Mouse (Mus musculus) intestine, postnatal 0 days (tissue): Measurements from ENCODE around the gene Add2. TPM values are rescaled to one million over a fixed set of nuclear protein-coding genes. Genes with fewer than 3 reads are reported as not detected.
"Not testable (repeated sequence)": the region's sequence is repeated elsewhere in the genome, so short reads cannot be mapped to it uniquely, and the experiment has no call there.

Source experiments
- ATAC-seq: fragments of 200-750 bp; cut with Nextera tagmentation; 2 replicates; pipeline ENCODE4 v1.8.0; 2017; ENCODE audit warnings: mild to moderate bottlenecking, moderate TSS enrichment, moderate library complexity
- H3K27ac ChIP-seq: fragments of 300-500 bp; sonication (generic); 2 replicates; pipeline ENCODE4 v1.5.1; 2014; ENCODE audit warnings: mild to moderate bottlenecking, low read depth, low read length, moderate library complexity
- H3K27me3 ChIP-seq: fragments of 300-500 bp; sonication (generic); replicated peaks from 2 replicates; pipeline ENCODE4 v1.6.1; 2014; ENCODE audit warnings: low read length, mixed read lengths; ENCODE audit not compliant: control insufficient read depth, insufficient read depth
- H3K36me3 ChIP-seq: fragments of 300-500 bp; sonication (generic); 2 replicates; pipeline ENCODE4 v1.6.1; 2014; ENCODE audit warnings: mild to moderate bottlenecking, moderate library complexity; ENCODE audit not compliant: control insufficient read depth, insufficient read depth
- H3K4me1 ChIP-seq: fragments of 300-500 bp; sonication (generic); replicated peaks from 2 replicates; pipeline ENCODE4 v1.6.1; 2014; ENCODE audit warnings: antibody characterized with exemption, low read length, mixed read lengths; ENCODE audit not compliant: control insufficient read depth, insufficient read depth
- H3K4me2 ChIP-seq: fragments of 300-500 bp; sonication (generic); replicated peaks from 2 replicates; pipeline ENCODE4 v1.6.1; 2014; ENCODE audit warnings: low read depth, mild to moderate bottlenecking, moderate library complexity
- H3K4me3 ChIP-seq: fragments of 300-500 bp; sonication (generic); 2 replicates; pipeline ENCODE4 v1.5.1; 2014; ENCODE audit warnings: low read depth, low read length
- H3K9ac ChIP-seq: fragments of 300-500 bp; sonication (generic); 2 replicates; pipeline ENCODE4 v1.6.1; 2014; ENCODE audit warnings: mild to moderate bottlenecking, low read depth, low read length
- H3K9me3 ChIP-seq: fragments of 300-500 bp; sonication (generic); 2 replicates; pipeline ENCODE4 v1.6.1; 2016; ENCODE audit warnings: mixed run types; ENCODE audit not compliant: control insufficient read depth
- CTCF ChIP-seq: sonication (generic); IDR thresholded peaks from 2 replicates; pipeline ENCODE4 v1.5.1; 2016; ENCODE audit warnings: low read depth, mild to moderate bottlenecking, control low read depth, antibody characterized with exemption, moderate library complexity
- WGBS: fragments of 180-500 bp; shearing (Covaris S2); extraction: QIAGEN DNeasy Blood & Tissue Kit; methylation state at CpG from one replicate; pipeline ENCODE4 v1.1.7; 2014; 5-methylcytosine and 5-hydroxymethylcytosine counted together
- polyA plus RNA-seq: library from polyadenylated mRNA; unstranded; fragments of >200 nt; fragmentation: Nextera tagmentation; extraction: Ambion mirVana; gene quantifications from 2 replicates; pipeline ENCODE4 v1.2.1, GENCODE M21; 2015

The Add2 gene
- polyA plus RNA-seq, 1 experiment from 2014 or later = 2.0 TPM

- Histone ChIP-seq H3K27me3 (no peaks in the 10 kb centered on the region), H3K27ac (no peak overlapping the region), H3K9me3 (0 out of 2 replicates have a peak, but pooled peaks cover 3% of the 10 kb centered on the region), H3K9ac (no peak overlapping the region), H3K4me1 (no peaks in the 10 kb centered on the region), H3K4me3 (no peak overlapping the region), H3K4me2 (peak overlapping the region; percentile 44), H3K36me3 (no peaks in the 10 kb centered on the region)
- ATAC-seq = peak; percentile 75
- TF ChIP-seq CTCF = peak; percentile 98
- WGBS = 11% methylated on average over 18 of the region's 18 CpGs
Observed at GRCm38 (mm10) chr6:86004271-86005148, 24.0 kb upstream of the Add2 start.

- Histone ChIP-seq H3K27ac (no peak overlapping the region), H3K27me3 (no peaks in the 10 kb centered on the region), H3K36me3 (no peaks in the 10 kb centered on the region), H3K9ac (no peak overlapping the region), H3K9me3 (no peaks in the 10 kb centered on the region), H3K4me1 (no peaks in the 10 kb centered on the region), H3K4me2 (no peak overlapping the region), H3K4me3 (no peak overlapping the region)
- ATAC-seq = no peak
- TF ChIP-seq CTCF = peak; percentile 83
- WGBS = 35% methylated on average over 4 of the region's 4 CpGs
Observed at GRCm38 (mm10) chr6:86009980-86010379, 18.5 kb upstream of the Add2 start.

DNA sequence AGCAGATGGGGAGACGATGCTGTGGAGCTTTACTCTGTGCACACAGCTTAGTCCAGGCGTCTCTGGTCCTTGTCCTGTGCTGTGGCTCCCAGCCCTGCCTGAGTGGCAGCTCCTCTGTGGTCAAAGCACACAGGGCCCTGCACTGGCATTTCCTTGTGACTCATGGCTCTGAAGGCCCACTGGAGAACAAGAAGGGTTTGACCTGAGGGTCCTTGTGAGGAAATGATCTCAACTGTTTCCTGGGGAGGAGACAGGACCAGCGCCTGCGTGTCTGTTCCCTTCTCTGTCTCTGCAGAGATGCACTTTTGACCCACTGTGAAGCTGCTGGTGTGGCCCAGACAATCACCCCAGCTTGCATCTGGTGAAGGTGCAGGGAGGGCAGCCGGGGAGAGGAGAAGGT, 13.7 kb upstream of the Add2 start:
- H3K9me3 ChIP-seq, H3K27me3 ChIP-seq, H3K36me3 ChIP-seq, H3K4me2 ChIP-seq, H3K9ac ChIP-seq, H3K4me1 ChIP-seq, H3K27ac ChIP-seq, H3K4me3 ChIP-seq, ATAC-seq: not testable (repeated sequence)
- WGBS = 61% methylated on average over 5 of the region's 5 CpGs

DNA sequence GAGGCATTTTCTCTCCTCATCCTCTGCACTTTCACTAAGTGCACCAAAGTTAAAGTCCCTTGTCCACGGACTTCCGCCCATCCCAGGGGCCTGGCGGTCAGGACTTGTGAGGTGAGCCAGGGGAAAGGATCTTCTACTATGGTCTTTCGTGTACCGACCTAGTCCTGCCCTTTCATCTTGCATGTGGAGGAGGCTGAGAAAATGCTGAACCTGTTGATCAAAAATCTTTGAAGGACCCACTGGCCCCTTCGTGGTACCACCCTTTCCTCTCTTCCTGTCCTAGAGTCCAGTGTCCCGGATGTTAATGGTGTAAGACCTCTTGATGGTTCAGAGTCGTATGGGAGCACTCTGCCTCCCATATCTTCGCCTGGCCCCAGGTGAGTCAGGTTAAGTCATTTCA, 12.6 kb upstream of the Add2 start, which contains the start of gene Figla:
Gene Figla (plus strand): TSS at position 301 of the 400 bp plus-strand sequence.
- Histone ChIP-seq H3K4me2 (no peak within 1 kb of the TSS), H3K9me3 (no peaks in the 10 kb centered on the region), H3K4me3 (no peak within 1 kb of the TSS), H3K36me3 (no peaks in the 10 kb centered on the region), H3K4me1 (no peaks in the 10 kb centered on the region), H3K27me3 (no peaks in the 10 kb centered on the region), H3K9ac (no peak within 1 kb of the TSS), H3K27ac (no peak within 1 kb of the TSS)
- WGBS = 77% methylated on average over 9 of the region's 9 CpGs
- TF ChIP-seq CTCF = no peak
- ATAC-seq = no peak

DNA sequence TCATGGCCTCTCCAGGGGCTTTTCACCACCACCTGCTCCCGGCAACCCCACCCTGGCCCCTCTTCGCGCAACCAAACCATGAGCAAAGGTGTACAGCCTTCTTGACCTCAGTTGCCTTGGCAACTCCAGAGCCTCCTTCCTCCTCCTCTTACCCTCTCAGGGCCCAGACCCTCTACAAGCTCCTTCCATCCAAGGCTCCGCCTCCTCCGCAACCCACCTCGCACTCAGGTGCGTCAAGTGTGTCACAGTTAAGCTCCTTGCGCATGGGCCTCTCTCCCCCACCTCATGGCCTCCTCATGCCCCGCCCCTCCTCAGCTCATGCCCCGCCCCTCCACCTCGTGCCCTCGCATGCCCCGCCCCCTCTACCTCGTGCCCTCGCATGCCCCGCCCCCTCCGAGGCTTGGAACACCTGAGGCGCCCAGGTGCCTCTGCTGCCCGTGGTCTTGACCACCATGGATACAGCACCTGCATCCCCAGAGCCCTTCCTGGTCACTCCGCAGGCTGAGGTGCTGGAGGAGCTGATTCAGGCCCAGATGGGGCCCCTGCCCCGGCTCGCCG, 11.6 kb upstream of the Add2 start:
- H3K4me3 ChIP-seq = no peak overlapping the region
- H3K4me2 ChIP-seq = no peak overlapping the region

GRCm38 (mm10) chr6:86019415-86020237, 8.9 kb upstream of the Add2 start:
- Histone ChIP-seq H3K4me1 (no peaks in the 10 kb centered on the region), H3K9ac (no peak overlapping the region), H3K36me3 (no peaks in the 10 kb centered on the region), H3K4me3 (no peak overlapping the region), H3K27ac (no peak overlapping the region), H3K9me3 (no peaks in the 10 kb centered on the region), H3K4me2 (no peak overlapping the region), H3K27me3 (no peaks in the 10 kb centered on the region)
- TF ChIP-seq CTCF = no peak
- WGBS = 52% methylated on average over 4 of the region's 4 CpGs
- ATAC-seq = no peak

More for the DNA sequence above, 11.6 kb upstream of the Add2 start:
- 0 out of 2 replicates have a peak, but pooled peaks have one; percentile 10 for ATAC-seq
- Histone ChIP-seq H3K27ac (no peak overlapping the region), H3K36me3 (no peaks in the 10 kb centered on the region), H3K27me3 (no peaks in the 10 kb centered on the region), H3K9ac (no peak overlapping the region), H3K9me3 (no peaks in the 10 kb centered on the region), H3K4me1 (no peaks in the 10 kb centered on the region)
- WGBS = 77% methylated on average over 23 of the region's 23 CpGs
- no peak for TF ChIP-seq CTCF
